ENCODE assay signal across 17 mouse cellular contexts in the genomic region with DNA sequence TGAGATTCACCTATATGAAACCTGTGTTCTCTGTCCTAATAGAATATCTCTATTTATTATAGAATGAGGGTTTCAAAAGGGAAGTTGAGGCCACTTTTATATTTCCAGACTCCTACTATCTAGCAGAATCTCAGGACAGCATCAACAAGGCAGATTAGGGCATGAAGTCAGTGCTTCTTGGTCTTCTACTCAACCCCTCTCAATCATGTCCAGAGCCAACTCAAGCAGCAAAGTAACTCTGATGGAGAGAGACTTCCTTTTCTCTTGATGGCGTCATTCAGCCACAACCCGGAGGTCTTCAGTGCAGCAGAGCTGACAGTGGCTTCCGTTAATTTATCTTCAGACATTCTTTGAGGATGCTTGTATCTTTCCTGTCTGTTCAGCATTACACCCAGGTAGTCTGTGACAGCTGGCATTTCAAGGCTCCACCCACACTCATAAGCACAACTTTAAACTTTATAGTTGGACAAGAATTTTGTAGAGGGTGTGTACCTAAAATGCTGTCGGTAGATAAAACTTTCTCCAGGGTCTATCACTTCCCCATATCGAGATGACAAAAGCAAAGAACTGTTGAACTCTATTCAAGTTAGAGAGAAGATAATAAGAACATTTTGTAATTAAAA. TPM values are rescaled to one million over a fixed set of nuclear protein-coding genes. Genes with fewer than 3 reads are reported as not detected.
DNase-seq lines count a peak whose midpoint lies in the region; ATAC-seq and TF ChIP-seq lines count a peak whose summit lies in the region.
"Had no signal": no experiment of that assay in that cellular context is flagged by ENCODE, and none has a peak within 500 bp of the region (broad histone marks: within the 10 kb centered on the region; RNA-seq: fewer than 3 reads in every experiment).

No protein-coding gene starts in this region.

- no peak overlapping the region for H3K4me3 ChIP-seq in heart, adult 2 months
- H3K4me3 ChIP-seq: heart, embryonic 13.5 days; kidney, embryonic 15.5 days; layer of hippocampus, adult 2 months; limb, embryonic 13.5 days; megakaryocyte, embryonic 14.5 days had no signal

- no peak for TF ChIP-seq POLR2A in heart, adult 2 months (IDR thresholded peaks at IDR 0.05; ENCODE audit: insufficient read depth, low read depth, low read length)

- H3K4me1 ChIP-seq in heart, adult 2 months (ENCODE audit: control insufficient read depth, insufficient read depth, low read length): peaks cover 11% of the 10 kb centered on the region
- H3K4me1 ChIP-seq: kidney, embryonic 15.5 days; limb, embryonic 13.5 days had no signal

- intact Hi-C loops in heart, adult 2 months (cut with DNase I): no loop called here

- H3K27ac ChIP-seq in heart, adult 2 months: no peak overlapping the region
- H3K27ac ChIP-seq: heart, embryonic 13.5 days; kidney, embryonic 15.5 days; layer of hippocampus, adult 2 months; limb, embryonic 13.5 days had no signal

- TF ChIP-seq EP300 in heart, adult 2 months (IDR thresholded peaks at IDR 0.05; ENCODE audit: insufficient read depth, low read depth, low read length): no peak

- 0 out of 2 replicates have a peak, but pooled peaks have one; percentile 51 for ATAC-seq in erythroid progenitor cell, adult 5-6 weeks (replicated peaks; ENCODE audit: low FRiP score, poor library complexity, severe bottlenecking)

- DNase-seq in lung, postnatal 25 days (ENCODE audit: low spot score): peak; percentile 22
- no peak for DNase-seq in lung, postnatal 10 days
- peak; percentile 26 to 43 for DNase-seq in natural killer cell, adult 2 months (ENCODE audit: low spot score in 2 of 2)
- DNase-seq in right cerebral cortex, postnatal 25 days: no peak
- DNase-seq in yolk sac, embryonic 10.5 days (ENCODE audit: low spot score): no peak
- no peak for DNase-seq in heart, adult 2 months
- no peak for DNase-seq in urinary bladder, postnatal 4 days (ENCODE audit: low spot score in 2 of 2)
- DNase-seq: adrenal gland, postnatal 36 days; cerebellum, postnatal 14 days; gastrocnemius, postnatal 25 days; lung, adult 2 months had no signal

- H3K36me3 ChIP-seq in heart, adult 2 months (ENCODE audit: control insufficient read depth, insufficient read depth, low read length): 0 out of 2 replicates have a peak, but pooled peaks cover 4% of the 10 kb centered on the region
- H3K36me3 ChIP-seq: kidney, embryonic 15.5 days; limb, embryonic 13.5 days had no signal

- TF ChIP-seq CTCF in heart, adult 2 months (IDR thresholded peaks at IDR 0.05): no peak

- no peaks in the 10 kb centered on the region for H3K79me2 ChIP-seq in heart, adult 2 months (replicated peaks; ENCODE audit: control insufficient read depth, insufficient read depth, low read length)

- no peak overlapping the region for H3K9ac ChIP-seq in heart, adult 2 months (ENCODE audit: low read depth, low read length)
- H3K9ac ChIP-seq: heart, embryonic 13.5 days; kidney, embryonic 15.5 days; limb, embryonic 13.5 days had no signal

- WGBS in heart, adult 2 months: 57% methylated on average over 5 of the region's 5 CpGs

- H3K27me3 ChIP-seq in heart, adult 2 months (ENCODE audit: control insufficient read depth, insufficient read depth, low read length): no peaks in the 10 kb centered on the region
- H3K27me3 ChIP-seq: heart, embryonic 13.5 days; kidney, embryonic 15.5 days; limb, embryonic 13.5 days; megakaryocyte, embryonic 14.5 days had no signal

RNA-seq across cellular contexts. Expression of a gene that starts 52.5 kb away (rescaled TPM):
- 51.5 and 61.6 TPM in 2 replicates for total RNA-seq in erythroid progenitor cell, adult 5-6 weeks (2015; ENCODE audit: low replicate concordance)
- 30.2 and 31.8 TPM in 2 replicates for total RNA-seq in erythroid progenitor cell, adult 5-6 weeks (2017; ENCODE audit: low replicate concordance)
- total RNA-seq in heart, adult 2 months (2021): 10 to 100 TPM in 1 of 2 experiments, 1 to 10 TPM in 1; 8.4 to 10.8 TPM
- 9.1 and 10.4 TPM in 2 replicates for polyA plus RNA-seq in heart, adult 2 months (2012; rRNA removed)

Comparison
In these comparisons a context has a peak if more than half of its experiments do, and no peak if none do; other contexts are left out.
1. DNase-seq: peak in lung, postnatal 25 days (single experiment) and natural killer cell, adult 2 months (2 of 2); none in lung, postnatal 10 days (single experiment), right cerebral cortex, postnatal 25 days (single experiment), yolk sac, embryonic 10.5 days (single experiment), heart, adult 2 months (0 of 2) and urinary bladder, postnatal 4 days (0 of 2).